Mouse (Mus musculus) kidney, adult 2 months (tissue): ENCODE measurements around the gene Anpep.

Experiments used
- CTCF ChIP-seq: fragments of 200-500 bp; conservative IDR thresholded peaks from 2 replicates; pipeline ENCODE4 v1.5.1; 2011; ENCODE audit warnings: low read depth, mild to moderate bottlenecking, control low read depth, low read length, moderate library complexity, mixed read lengths; ENCODE audit not compliant: insufficient read depth, insufficient read length
- POLR2A ChIP-seq: fragments of 200-500 bp; IDR thresholded peaks from one replicate; pipeline ENCODE4 v1.6.1; 2011; ENCODE audit warnings: low read depth, low read length, control low read depth

GRCm38 (mm10) chr7:79813409-79813808, 47.5 kb downstream of the Anpep start:
- TF ChIP-seq POLR2A (no peak), CTCF (no peak)
